Mouse (Mus musculus) bone marrow, adult 2 months (tissue): ENCODE measurements around the gene Rnf43.

Source experiments
- CTCF ChIP-seq: fragments of 200-500 bp; IDR thresholded peaks from 2 replicates; pipeline ENCODE4 v1.5.1; 2011; ENCODE audit warnings: low read length, control low read depth; ENCODE audit not compliant: control insufficient read depth, insufficient read depth
- POLR2A ChIP-seq: fragments of 200-500 bp; IDR thresholded peaks from 2 replicates; pipeline ENCODE4 v1.6.1; 2011; ENCODE audit warnings: low read depth, mild to moderate bottlenecking, control low read depth, low read length, borderline replicate concordance; ENCODE audit not compliant: control insufficient read depth

GRCm38 (mm10) chr11:87697131-87697682, 34.7 kb downstream of the Rnf43 start:
- TF ChIP-seq POLR2A, result no peak
- no peak for TF ChIP-seq CTCF
